Mouse (Mus musculus) megakaryocyte progenitor cell, adult 5-6 weeks (primary cell): ENCODE data around the gene Wdr44. TPM values are rescaled to one million over a fixed set of nuclear protein-coding genes. Genes with fewer than 3 reads are reported as not detected.
A peak's percentile ranks its signal among the peaks of the same experiment; 100 is the strongest.
"Not testable (repeated sequence)": the region's sequence is repeated elsewhere in the genome, so short reads cannot be mapped to it uniquely, and the experiment has no call there.

Experiments used
- ATAC-seq: replicated peaks from 2 replicates; pipeline ENCODE4 v1.8.0; 2016; ENCODE audit warnings: mild to moderate bottlenecking, moderate TSS enrichment, inconsistent platforms; ENCODE audit not compliant: poor library complexity
- total RNA-seq, 2 experiments: library from RNA; stranded (forward) in 1 of 2; stranded (reverse) in 1 of 2; fragments of 157-497, 149-512 nt in 1 of 2; fragments of 200-1000 nt in 1 of 2; gene quantifications; 2 replicates each; pipeline versions ENCODE4 v1.2.3 to v1.2.4; 2015 to 2017

Gene Wdr44
- total RNA-seq, 2 experiments from 2014 or later = 8.9 to 14.5 TPM

- ATAC-seq = peak; percentile 46
Measured at GRCm38 (mm10) chrX:23823398-23824023, 130.7 kb downstream of the Wdr44 start.

DNA sequence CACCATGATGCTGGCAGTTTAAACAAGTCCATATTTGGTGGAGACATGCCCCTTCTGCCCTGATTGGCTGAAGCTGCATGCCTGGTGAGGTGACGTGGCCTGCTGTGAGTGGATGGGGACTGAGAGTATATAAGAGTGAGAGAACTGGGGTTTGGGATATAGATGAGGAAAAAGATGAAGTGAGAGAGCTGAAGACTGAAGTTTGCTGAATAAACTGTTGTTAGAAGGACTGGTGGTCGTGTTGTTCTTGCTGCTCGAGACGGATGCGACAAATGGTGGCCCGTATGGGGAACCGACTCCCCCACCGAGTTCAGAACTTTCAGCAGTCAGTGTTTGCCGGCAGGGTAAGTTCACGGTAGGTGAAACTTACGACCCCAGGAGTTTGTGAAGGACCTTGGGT lies 140.9 kb downstream of the Wdr44 start:
- ATAC-seq = not testable (repeated sequence)

DNA sequence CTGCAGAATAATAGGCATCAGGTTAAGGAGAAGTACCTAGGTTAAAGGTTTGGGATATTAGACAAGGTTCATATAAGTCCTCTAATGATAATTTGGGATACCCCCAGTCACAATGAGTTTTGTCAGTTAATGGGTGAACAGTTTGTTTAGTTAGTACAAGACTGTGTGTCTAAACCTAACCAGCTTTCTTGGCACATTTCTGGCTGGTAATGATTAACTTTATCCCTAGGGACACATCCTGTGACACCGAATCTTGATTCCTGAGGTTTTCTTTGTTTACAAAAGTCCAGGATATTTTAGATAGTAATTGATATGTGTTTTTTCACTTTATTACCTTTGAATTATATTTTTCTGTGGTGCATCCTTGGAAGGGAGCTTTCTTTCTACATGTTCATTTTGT lies 148.1 kb downstream of the Wdr44 start:
- ATAC-seq = no peak

Other genes starting within 250 kb of the Wdr44 start
- not detected in 2 replicates for gene Gm4907, start 189.5 kb downstream of the Wdr44 start, total RNA-seq (2015)
- not detected in 2 replicates for gene Gm4907, start 189.5 kb downstream of the Wdr44 start, total RNA-seq (2017)